Mouse (Mus musculus) kidney, postnatal 0 days (tissue): ENCODE data around the gene Mical3. TPM values are rescaled to one million over a fixed set of nuclear protein-coding genes. Genes with fewer than 3 reads are reported as not detected.

Experiments used
- ATAC-seq: fragments of 200-750 bp; cut with Nextera tagmentation; replicated peaks from 2 replicates; pipeline ENCODE4 v1.8.0; 2017; ENCODE audit warnings: low read depth, moderate number of reproducible peaks, moderate TSS enrichment, moderate library complexity; ENCODE audit not compliant: low FRiP score
- DNase-seq: peaks from one replicate; pipeline ENCODE4 v3.0.0-alpha.2; 2016; ENCODE audit warnings: low spot score
- H3K27ac ChIP-seq: fragments of 300-500 bp; sonication (generic); 2 replicates; pipeline ENCODE4 v1.5.1; 2014; ENCODE audit warnings: mild to moderate bottlenecking
- H3K27me3 ChIP-seq: fragments of 300-500 bp; sonication (generic); 2 replicates; pipeline ENCODE4 v1.6.1; 2014; ENCODE audit warnings: low read length, mixed read lengths; ENCODE audit not compliant: insufficient read depth
- H3K36me3 ChIP-seq: fragments of 300-500 bp; sonication (generic); 2 replicates; pipeline ENCODE4 v1.6.1; 2014; ENCODE audit warnings: low read length, mixed read lengths; ENCODE audit not compliant: insufficient read depth
- H3K4me1 ChIP-seq: fragments of 300-500 bp; sonication (generic); replicated peaks from 2 replicates; pipeline ENCODE4 v1.6.1; 2014; ENCODE audit warnings: antibody characterized with exemption, low read length, mixed read lengths; ENCODE audit not compliant: insufficient read depth
- H3K4me2 ChIP-seq: fragments of 300-500 bp; sonication (generic); 2 replicates; pipeline ENCODE4 v1.6.1; 2014; ENCODE audit warnings: mild to moderate bottlenecking, low read length, moderate library complexity, mixed read lengths
- H3K4me3 ChIP-seq: fragments of 300-500 bp; sonication (generic); replicated peaks from 2 replicates; pipeline ENCODE4 v1.5.1; 2014; ENCODE audit warnings: low read depth, low read length
- H3K9ac ChIP-seq: fragments of 300-500 bp; sonication (generic); 2 replicates; pipeline ENCODE4 v1.6.1; 2014; ENCODE audit warnings: low read depth, low read length
- H3K9me3 ChIP-seq: fragments of 300-500 bp; sonication (generic); replicated peaks from 2 replicates; pipeline ENCODE4 v1.6.1; 2016; ENCODE audit warnings: low read length, inconsistent platforms, mixed read lengths
- CTCF ChIP-seq: IDR thresholded peaks from 2 replicates; pipeline ENCODE4 v1.5.1; 2016; ENCODE audit warnings: antibody characterized with exemption, low read depth, mild to moderate bottlenecking, moderate library complexity
- WGBS: fragments of 180-500 bp; shearing (Covaris S2); extraction: QIAGEN DNeasy Blood & Tissue Kit; methylation state at CpG from one replicate; pipeline ENCODE4 v1.1.7; 2014; 5-methylcytosine and 5-hydroxymethylcytosine counted together
- polyA plus RNA-seq: library from polyadenylated mRNA; unstranded; fragments of >200 nt; fragmentation: Nextera tagmentation; extraction: Ambion mirVana; gene quantifications from 2 replicates; pipeline ENCODE4 v1.2.1, GENCODE M21; 2015

The Mical3 gene
- polyA plus RNA-seq, 1 experiment from 2014 or later: 6.0 TPM

GRCm38 (mm10) chr6:120976991-120977390 lies 153.8 kb downstream of the Mical3 start:
- no peak for TF ChIP-seq CTCF
- Histone ChIP-seq H3K4me3 (no peak overlapping the region), H3K9ac (no peak overlapping the region), H3K4me1 (peaks cover 14% of the 10 kb centered on the region; the same call in 1 of the 2 replicates), H3K36me3 (0 out of 2 replicates have a peak, but pooled peaks cover 4% of the 10 kb centered on the region), H3K4me2 (no peak overlapping the region), H3K27me3 (no peaks in the 10 kb centered on the region), H3K27ac (no peak overlapping the region), H3K9me3 (no peaks in the 10 kb centered on the region)
- 66% methylated on average over 11 of the region's 11 CpGs for WGBS
- DNase-seq (no peak), ATAC-seq (no peak)

DNA sequence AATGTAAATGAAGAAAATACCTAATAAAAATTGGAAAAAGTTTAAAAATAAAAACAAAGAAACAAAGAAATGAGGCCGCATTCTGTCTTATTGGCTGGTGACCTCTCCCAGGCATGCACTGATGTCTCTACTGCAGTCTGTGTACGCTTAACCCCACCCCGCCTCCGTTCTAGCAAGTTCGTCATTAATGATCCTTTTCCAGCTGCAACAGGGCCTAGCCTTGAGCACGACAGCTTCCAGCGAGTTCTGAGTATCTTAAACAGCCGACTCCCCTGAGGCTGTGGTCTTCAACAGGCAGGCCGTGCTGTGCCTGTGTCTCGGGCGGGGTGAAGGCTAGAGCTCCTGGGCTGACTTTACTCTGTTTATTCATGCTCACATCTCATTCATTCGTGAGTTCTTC lies 154.7 kb downstream of the Mical3 start:
- 0 out of 2 replicates have a peak, but pooled peaks cover 4% of the 10 kb centered on the region for H3K36me3 ChIP-seq
- H3K9me3 ChIP-seq: no peaks in the 10 kb centered on the region
- no peaks in the 10 kb centered on the region for H3K27me3 ChIP-seq
- 61% methylated on average over 12 of the region's 12 CpGs for WGBS
- no peak overlapping the region for H3K4me3 ChIP-seq
- ATAC-seq (no peak), DNase-seq (no peak)
- no peak for TF ChIP-seq CTCF
- no peak overlapping the region for H3K9ac ChIP-seq
- H3K4me2 ChIP-seq: no peak overlapping the region
- peaks cover 14% of the 10 kb centered on the region; the same call in 1 of the 2 replicates for H3K4me1 ChIP-seq
- H3K27ac ChIP-seq: no peak overlapping the region

DNA sequence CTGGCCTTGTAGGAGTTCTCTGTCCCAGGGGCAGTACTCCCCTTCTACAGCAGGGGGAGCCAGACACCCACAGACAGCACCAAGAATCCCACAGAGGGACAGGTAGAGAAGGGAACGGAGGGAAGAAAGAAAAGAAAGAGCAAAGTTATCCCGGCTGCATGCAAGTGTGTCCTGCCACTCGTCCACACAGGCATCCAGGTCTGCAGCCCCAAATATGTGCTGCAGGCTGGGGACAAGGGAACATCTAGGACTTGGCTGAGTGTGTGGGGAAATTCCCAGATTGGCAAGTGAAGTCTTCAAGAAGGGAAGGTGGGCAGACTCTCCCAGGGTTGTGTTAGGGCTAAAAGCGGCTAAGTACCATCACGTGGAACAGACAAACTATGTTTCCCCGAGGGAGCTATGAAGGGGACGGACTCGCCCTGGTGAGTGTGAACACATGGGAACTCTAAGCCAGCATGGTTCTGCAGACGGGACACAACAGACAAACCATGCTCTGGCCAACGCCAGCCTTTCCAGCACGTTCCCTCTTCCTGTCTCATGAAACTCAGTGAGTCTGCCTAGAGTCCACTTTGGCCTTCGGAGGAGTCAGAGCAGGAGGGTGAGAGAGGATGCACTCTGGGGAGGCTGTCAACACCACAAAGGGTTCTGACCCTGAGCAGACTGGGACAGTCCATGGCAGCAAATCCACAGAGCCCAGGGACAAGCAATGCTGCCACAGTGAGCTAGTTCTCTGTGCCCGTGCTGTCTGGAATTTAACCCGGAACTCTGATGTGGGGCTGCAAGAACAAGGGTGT lies 158.8 kb downstream of the Mical3 start:
- 0 out of 2 replicates have a peak, but pooled peaks cover 10% of the 10 kb centered on the region for H3K36me3 ChIP-seq
- H3K9ac ChIP-seq: no peak overlapping the region
- peak; percentile 85 for DNase-seq
- 63% methylated on average over 14 of the region's 14 CpGs for WGBS
- no peak overlapping the region for H3K27ac ChIP-seq
- TF ChIP-seq CTCF: peak; percentile 98
- no peak overlapping the region for H3K4me2 ChIP-seq
- no peaks in the 10 kb centered on the region for H3K4me1 ChIP-seq
- ATAC-seq: peak; percentile 34
- no peaks in the 10 kb centered on the region for H3K9me3 ChIP-seq
- H3K4me3 ChIP-seq: no peak overlapping the region
- H3K27me3 ChIP-seq: no peaks in the 10 kb centered on the region

DNA sequence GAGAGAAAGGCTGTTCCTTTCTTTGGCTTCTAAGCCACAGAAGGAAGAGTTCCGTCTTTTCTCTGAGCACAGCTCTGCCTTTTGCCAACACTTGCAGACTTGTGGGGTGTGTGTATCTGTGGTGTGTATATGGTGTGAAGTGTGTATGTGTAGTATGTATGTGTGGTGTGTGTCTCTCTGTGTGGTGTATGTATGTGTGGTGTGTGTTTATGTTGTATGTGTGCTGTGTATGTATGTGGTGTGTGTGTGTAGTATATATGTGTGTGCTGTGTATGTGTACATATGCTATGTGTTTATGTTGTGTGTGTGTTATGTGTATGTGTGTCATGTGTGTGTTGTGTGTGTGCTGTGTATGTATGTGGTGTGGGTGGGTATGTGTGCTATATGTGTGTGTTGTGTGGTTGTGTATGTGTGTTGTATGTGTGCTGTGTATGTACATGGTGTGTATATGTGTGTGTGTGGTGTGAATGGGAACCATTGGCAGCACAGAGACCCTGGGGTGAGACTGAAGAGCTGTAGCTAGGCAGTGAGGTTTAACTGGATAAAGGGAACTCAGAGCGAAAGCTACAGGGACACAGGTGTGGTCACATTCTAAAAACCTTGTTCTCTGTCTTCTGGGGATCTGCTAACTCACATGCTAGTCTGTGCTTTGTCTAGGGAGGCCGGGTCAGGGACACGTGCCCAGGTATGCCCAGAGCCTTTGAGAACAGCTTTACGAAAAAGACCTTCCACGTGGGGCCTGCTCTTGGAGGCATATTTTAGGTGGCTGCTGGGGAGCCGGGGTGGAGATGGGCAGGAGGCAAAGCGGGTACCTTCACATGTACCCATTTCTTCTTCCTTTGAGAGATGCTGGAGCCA lies 159.6 kb downstream of the Mical3 start:
- Histone ChIP-seq H3K9me3 (no peaks in the 10 kb centered on the region), H3K4me3 (no peak overlapping the region), H3K27ac (no peak overlapping the region), H3K4me1 (no peaks in the 10 kb centered on the region), H3K27me3 (no peaks in the 10 kb centered on the region), H3K36me3 (0 out of 2 replicates have a peak, but pooled peaks cover 10% of the 10 kb centered on the region), H3K9ac (no peak overlapping the region), H3K4me2 (no peak overlapping the region)
- TF ChIP-seq CTCF: no peak
- WGBS: 67% methylated on average over 8 of the region's 8 CpGs
- ATAC-seq (no peak), DNase-seq (no peak)

DNA sequence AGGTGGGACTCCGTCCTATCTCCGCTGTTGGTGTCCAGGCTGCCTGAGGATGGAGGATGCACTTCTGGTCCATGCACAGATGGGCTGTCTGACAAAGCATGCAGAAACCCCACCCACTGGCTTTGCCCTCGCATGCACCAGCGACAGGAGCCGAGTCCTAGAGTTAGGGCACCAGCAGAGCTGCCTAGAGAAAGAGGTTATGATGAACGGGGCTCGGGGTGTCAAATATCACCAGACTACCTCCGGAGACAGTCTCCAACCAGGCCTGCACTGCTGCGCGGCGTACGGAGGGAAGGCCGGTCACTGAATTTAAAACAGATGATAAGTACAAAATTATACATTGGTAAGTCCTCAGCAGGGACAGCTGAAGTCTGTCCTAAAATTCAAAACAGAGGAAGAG lies 165.0 kb downstream of the Mical3 start:
- H3K9ac ChIP-seq: no peak overlapping the region
- ATAC-seq (no peak), DNase-seq (no peak)
- no peak for TF ChIP-seq CTCF
- 0 out of 2 replicates have a peak, but pooled peaks cover 6% of the 10 kb centered on the region for H3K36me3 ChIP-seq
- 50% methylated on average over 13 of the region's 13 CpGs for WGBS
- no peak overlapping the region for H3K4me2 ChIP-seq
- no peaks in the 10 kb centered on the region for H3K9me3 ChIP-seq
- no peaks in the 10 kb centered on the region for H3K4me1 ChIP-seq
- H3K4me3 ChIP-seq: no peak overlapping the region
- H3K27ac ChIP-seq: no peak overlapping the region
- H3K27me3 ChIP-seq: no peaks in the 10 kb centered on the region

DNA sequence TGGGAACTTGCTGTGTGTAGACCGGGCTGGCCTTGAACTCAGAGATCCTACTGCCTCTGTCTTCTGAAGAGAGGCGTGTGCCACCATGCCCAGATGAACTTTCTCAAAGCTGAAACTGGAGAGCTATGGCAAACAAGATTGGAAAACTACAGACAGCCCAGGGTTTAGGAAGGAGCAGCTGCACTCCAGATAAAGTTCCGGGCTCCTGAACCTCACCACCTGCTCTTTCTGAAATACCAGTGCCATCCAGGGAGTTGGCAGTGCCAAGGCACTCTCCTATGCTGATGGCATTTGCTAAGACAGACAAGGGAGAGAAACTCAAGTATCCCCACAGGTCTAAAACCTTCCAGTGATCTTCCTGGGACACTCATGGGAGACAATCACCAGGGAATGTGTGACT lies 166.6 kb downstream of the Mical3 start:
- no peak for DNase-seq
- H3K9ac ChIP-seq: no peak overlapping the region
- TF ChIP-seq CTCF: no peak
- H3K27me3 ChIP-seq: no peaks in the 10 kb centered on the region
- no peaks in the 10 kb centered on the region for H3K9me3 ChIP-seq
- H3K4me1 ChIP-seq: no peaks in the 10 kb centered on the region
- 93% methylated on average over 3 of the region's 3 CpGs for WGBS
- no peak overlapping the region for H3K4me3 ChIP-seq
- no peak overlapping the region for H3K27ac ChIP-seq
- no peak for ATAC-seq
- H3K36me3 ChIP-seq: 0 out of 2 replicates have a peak, but pooled peaks cover under 1% of the 10 kb centered on the region
- H3K4me2 ChIP-seq: no peak overlapping the region
